Mouse (Mus musculus): ENCODE measurements around the gene Rtl10. TPM values are rescaled to one million over a fixed set of nuclear protein-coding genes. Genes with fewer than 3 reads are reported as not detected.
"Not testable (repeated sequence)": the region's sequence is repeated elsewhere in the genome, so short reads cannot be mapped to it uniquely, and the experiment has no call there.

Gene Rtl10
- polyA plus RNA-seq, 1 experiment from 2014 or later, result 1.7 TPM

DNA sequence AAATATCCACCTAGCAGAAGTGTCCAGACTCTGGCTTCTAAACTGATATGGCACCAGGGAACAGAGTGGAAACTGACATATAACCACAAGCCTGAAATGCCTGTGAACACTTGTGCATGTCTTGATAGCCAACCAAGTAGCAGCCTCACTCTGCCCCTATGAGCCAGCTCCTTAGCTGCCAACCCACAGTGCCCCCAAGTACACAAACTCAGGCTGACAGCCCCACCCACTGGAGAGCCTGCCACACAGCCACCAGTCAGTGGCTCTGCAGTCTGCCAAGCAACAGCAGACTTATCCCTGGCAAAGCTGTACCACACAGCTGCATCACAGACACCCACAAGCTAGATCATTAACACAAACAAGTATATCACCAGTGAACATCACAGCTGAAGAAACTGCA is 19.4 kb downstream of the Rtl10 start:
- no peak overlapping the region for H3K9ac ChIP-seq
- H3K4me1 ChIP-seq, result no peaks in the 10 kb centered on the region
- no peak for ATAC-seq
- H3K36me3 ChIP-seq, result no peaks in the 10 kb centered on the region
- no peaks in the 10 kb centered on the region for H3K27me3 ChIP-seq (replicated peaks)
- no peak overlapping the region for H3K27ac ChIP-seq
- no peak overlapping the region for H3K4me2 ChIP-seq
- no peaks in the 10 kb centered on the region for H3K9me3 ChIP-seq (replicated peaks)
- no peak overlapping the region for H3K4me3 ChIP-seq

DNA sequence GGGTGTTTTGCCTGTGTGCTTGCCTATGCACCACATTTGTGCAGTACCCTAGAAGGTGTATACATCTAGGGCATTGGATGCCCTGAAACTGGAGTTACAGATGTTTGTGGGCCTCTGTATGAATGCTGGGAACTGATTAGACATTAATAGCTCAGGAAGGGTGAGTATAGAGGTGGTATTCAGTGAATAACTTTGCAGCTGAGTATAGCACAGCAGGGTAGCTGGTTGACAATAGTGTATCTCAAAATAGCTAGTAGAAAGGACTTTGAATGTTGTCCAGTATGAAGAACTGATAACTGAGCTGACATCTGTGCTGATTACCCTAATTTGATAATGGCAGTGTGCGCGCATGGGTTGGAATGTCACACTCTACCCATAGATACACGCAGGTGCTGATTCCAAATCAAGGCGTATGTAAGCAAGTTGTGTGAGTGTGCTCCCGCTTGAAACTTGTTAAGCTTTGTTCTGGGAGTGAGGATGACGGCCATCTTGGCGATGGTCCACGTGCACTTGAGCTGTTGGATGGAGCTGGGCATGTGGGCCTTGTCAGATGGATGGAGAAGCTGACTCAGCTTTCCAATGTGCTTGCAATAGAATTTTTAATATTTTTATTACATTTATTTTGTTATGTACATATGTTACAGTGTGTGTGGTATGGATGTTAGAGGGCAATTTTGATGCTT is 25.0 kb downstream of the Rtl10 start:
- Histone ChIP-seq H3K9ac (no peak overlapping the region), H3K4me1 (no peaks in the 10 kb centered on the region), H3K27ac (no peak overlapping the region), H3K27me3 (replicated peaks) (no peaks in the 10 kb centered on the region), H3K4me2 (no peak overlapping the region), H3K36me3 (no peaks in the 10 kb centered on the region), H3K4me3 (no peak overlapping the region), H3K9me3 (replicated peaks) (no peaks in the 10 kb centered on the region)
- 82% methylated on average over 8 of the region's 8 CpGs for WGBS (ENCODE audit: insufficient replicate concordance)
- no peak for ATAC-seq

DNA sequence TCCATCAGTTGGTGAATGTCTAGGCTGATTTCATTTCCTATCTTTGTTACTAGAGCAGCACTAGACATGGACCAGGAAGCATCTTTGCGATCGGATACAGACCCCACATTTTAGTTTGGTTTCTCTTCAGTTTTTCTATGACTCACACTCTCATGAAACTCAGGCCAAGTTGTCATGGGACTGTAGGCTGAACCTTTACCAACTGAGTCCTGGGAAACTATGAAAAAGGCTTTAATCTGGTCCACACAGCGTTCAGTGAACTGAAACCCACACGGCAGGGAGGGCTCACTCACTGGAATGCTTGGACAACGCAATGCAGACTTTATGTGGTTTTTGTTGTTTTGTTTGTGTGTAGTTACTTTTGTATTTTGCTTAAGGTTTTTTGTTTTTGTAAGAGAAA is 30.0 kb downstream of the Rtl10 start:
- WGBS (ENCODE audit: insufficient replicate concordance), result 86% methylated on average over 5 of the region's 5 CpGs
- Histone ChIP-seq H3K9me3 (replicated peaks) (no peaks in the 10 kb centered on the region), H3K4me3 (no peak overlapping the region), H3K4me2 (no peak overlapping the region), H3K36me3 (0 out of 2 replicates have a peak, but pooled peaks cover 3% of the 10 kb centered on the region), H3K27me3 (replicated peaks) (no peaks in the 10 kb centered on the region), H3K27ac (no peak overlapping the region), H3K4me1 (no peaks in the 10 kb centered on the region), H3K9ac (no peak overlapping the region)
- no peak for ATAC-seq

DNA sequence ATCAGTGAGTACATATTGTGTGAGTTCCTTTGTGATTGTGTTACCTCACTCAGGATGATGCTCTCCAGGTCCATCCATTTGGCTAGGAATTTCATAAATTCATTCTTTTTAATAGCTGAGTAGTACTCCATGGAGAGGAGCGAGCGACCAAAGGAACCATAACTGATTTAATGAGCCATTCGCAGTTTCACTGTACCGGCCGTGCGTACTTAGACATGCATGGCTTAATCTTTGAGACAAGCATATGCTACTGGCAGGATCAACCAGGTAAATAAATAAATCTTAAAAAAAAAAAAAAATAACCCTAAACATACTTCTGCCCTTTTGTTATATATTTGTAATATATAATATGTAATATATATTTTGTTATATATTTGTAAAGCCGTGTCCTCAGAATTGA is 34.4 kb downstream of the Rtl10 start:
- ATAC-seq, result peak; percentile 100
- not testable (repeated sequence) for H3K4me2 ChIP-seq; H3K27me3 ChIP-seq (replicated peaks); H3K27ac ChIP-seq; H3K4me3 ChIP-seq; H3K9me3 ChIP-seq (replicated peaks); H3K9ac ChIP-seq; H3K4me1 ChIP-seq; H3K36me3 ChIP-seq
- 87% methylated on average over 7 of the region's 7 CpGs for WGBS (ENCODE audit: insufficient replicate concordance)

DNA sequence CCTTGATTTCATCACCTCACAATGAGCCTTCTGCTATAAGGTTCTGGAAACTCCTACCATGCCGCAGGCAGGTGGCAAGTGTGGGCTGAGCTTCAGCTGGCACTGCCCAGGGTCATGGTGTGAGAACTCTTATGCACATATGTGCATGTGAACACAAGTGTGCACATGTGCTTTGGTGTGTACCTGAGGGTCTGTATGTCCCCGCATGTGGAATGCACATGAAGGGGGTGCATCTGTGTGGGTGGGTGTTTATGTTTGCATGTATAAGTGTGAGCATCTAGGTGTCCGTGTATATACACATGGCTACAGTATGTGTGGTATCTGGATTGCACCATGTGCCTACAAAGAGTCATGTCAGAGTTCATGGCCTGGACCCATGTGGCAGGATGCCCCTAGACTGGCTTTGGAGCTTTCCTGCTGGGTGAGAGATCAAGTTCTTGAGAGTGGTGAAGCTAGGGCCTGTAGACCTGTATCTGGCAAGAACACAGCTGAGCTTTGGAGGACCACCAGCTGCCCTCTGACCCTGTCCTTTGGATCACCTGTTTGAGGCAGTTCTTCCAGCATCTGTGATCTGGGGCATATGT is 38.8 kb downstream of the Rtl10 start:
- H3K9me3 ChIP-seq (replicated peaks), result no peaks in the 10 kb centered on the region
- no peak for ATAC-seq
- H3K36me3 ChIP-seq, result no peaks in the 10 kb centered on the region
- no peak overlapping the region for H3K4me2 ChIP-seq
- H3K27ac ChIP-seq, result no peak overlapping the region
- WGBS (ENCODE audit: insufficient replicate concordance), result 76% methylated on average over 3 of the region's 3 CpGs
- no peak overlapping the region for H3K4me3 ChIP-seq
- no peaks in the 10 kb centered on the region for H3K4me1 ChIP-seq
- H3K27me3 ChIP-seq (replicated peaks), result no peaks in the 10 kb centered on the region
- H3K9ac ChIP-seq, result no peak overlapping the region

DNA sequence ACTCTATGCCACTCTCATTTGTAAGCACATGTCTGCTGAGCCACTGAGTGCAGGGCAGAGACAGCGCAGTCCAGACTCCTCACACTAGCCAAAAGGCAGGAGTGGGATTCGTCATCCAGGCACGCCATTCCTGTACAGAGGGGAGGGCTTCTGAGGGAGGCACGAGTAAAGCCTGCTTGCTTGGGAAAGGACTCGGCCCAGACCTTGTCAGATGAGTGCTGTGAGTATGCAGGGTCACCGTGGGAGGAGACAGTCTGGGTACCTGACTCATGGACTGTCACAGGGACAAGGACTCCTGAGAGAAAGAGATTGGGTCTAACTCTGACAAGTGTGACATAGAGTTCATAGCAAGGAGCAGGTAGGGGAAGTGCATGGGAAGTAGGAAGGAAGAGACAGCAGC is 40.6 kb downstream of the Rtl10 start:
- no peak for ATAC-seq
- Histone ChIP-seq H3K27ac (no peak overlapping the region), H3K27me3 (replicated peaks) (no peaks in the 10 kb centered on the region), H3K4me3 (no peak overlapping the region), H3K4me2 (no peak overlapping the region), H3K4me1 (no peaks in the 10 kb centered on the region), H3K36me3 (no peaks in the 10 kb centered on the region), H3K9me3 (replicated peaks) (no peaks in the 10 kb centered on the region), H3K9ac (no peak overlapping the region)
- 64% methylated on average over 6 of the region's 6 CpGs for WGBS (ENCODE audit: insufficient replicate concordance)

DNA sequence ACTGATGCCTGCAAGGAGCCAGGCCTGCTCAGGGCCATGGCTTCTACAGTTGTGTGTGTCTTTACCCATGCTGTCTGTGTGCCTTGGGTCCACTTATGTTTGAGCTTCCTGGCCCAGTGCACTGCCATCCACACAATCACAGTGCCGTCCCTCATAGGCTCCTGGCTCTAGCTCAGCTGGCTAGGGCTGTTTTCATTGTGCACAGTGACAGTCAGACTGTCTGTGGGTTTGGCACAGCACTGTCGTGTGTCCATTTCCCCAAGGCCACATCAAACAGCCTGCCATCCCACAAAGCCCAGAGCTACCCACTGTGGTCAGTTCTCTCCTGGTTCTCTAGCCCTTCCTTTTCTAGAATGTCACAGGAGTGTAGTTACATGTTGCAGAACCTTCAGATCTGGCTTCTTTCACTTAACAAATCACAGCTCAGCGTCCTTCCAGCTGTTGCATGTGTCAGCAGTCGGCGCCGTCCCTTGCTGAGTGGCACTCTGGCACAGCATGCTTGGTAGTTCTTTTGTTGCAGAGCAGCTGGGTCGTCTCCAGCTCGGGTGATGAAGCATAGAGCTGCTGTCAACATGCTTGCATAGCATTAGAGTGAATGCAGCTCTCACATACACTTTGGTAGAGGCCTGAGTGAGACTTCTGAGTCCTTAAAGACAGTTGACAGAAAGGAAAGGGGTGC is 44.6 kb downstream of the Rtl10 start:
- no peak overlapping the region for H3K4me3 ChIP-seq
- ATAC-seq, result no peak
- no peak overlapping the region for H3K4me2 ChIP-seq
- no peaks in the 10 kb centered on the region for H3K4me1 ChIP-seq
- no peak overlapping the region for H3K27ac ChIP-seq
- H3K9me3 ChIP-seq (replicated peaks), result no peaks in the 10 kb centered on the region
- 70% methylated on average over 8 of the region's 8 CpGs for WGBS (ENCODE audit: insufficient replicate concordance)
- no peaks in the 10 kb centered on the region for H3K27me3 ChIP-seq (replicated peaks)
- H3K9ac ChIP-seq, result no peak overlapping the region
- no peaks in the 10 kb centered on the region for H3K36me3 ChIP-seq

DNA sequence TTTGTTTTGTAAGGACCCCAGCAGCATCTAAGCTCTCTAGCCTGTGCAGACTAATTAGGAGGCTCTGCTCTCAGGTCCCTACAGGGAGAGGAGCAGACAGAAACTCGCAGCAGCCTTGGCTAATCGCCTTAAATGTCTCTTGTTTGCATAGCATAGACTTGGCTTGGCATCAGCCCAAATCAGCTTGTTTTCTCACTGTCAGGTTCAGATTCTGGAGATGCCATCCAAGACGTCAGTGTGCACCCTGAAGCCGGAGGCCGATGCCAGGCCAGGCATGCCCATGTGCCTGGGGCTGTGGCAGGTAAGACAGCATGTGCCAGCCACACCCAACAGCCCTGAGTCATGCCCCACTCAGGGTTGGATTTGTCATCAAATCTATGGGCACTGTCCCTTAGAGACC is 49.2 kb downstream of the Rtl10 start:
- Histone ChIP-seq H3K27me3 (replicated peaks) (no peaks in the 10 kb centered on the region), H3K36me3 (no peaks in the 10 kb centered on the region), H3K9me3 (replicated peaks) (no peaks in the 10 kb centered on the region), H3K27ac (no peak overlapping the region), H3K4me2 (no peak overlapping the region), H3K9ac (no peak overlapping the region), H3K4me3 (no peak overlapping the region), H3K4me1 (no peaks in the 10 kb centered on the region)
- WGBS (ENCODE audit: insufficient replicate concordance), result 72% methylated on average over 5 of the region's 5 CpGs
- ATAC-seq, result no peak

Other genes starting within 250 kb of the Rtl10 start
- gene Gm49776, start 240.6 kb upstream of the Rtl10 start, polyA plus RNA-seq (2016; fragmentation: Nextera tagmentation; extraction: Ambion mirVana), result 1.7 TPM in 1 of 2 replicates, not detected in the other
- gene Dgcr8, start 209.7 kb upstream of the Rtl10 start, polyA plus RNA-seq (2016; fragmentation: Nextera tagmentation; extraction: Ambion mirVana), result 17.1 and 19.0 TPM in 2 replicates
- 76.3 and 79.3 TPM in 2 replicates for gene Tango2, start 150.8 kb upstream of the Rtl10 start, polyA plus RNA-seq (2016; fragmentation: Nextera tagmentation; extraction: Ambion mirVana)
- gene Arvcf, start 150.7 kb upstream of the Rtl10 start, polyA plus RNA-seq (2016; fragmentation: Nextera tagmentation; extraction: Ambion mirVana), result 12.6 and 12.9 TPM in 2 replicates
- 106 and 107 TPM in 2 replicates for gene Txnrd2, start 72.5 kb upstream of the Rtl10 start, polyA plus RNA-seq (2016; fragmentation: Nextera tagmentation; extraction: Ambion mirVana)
- gene Comt, start 72.0 kb upstream of the Rtl10 start, polyA plus RNA-seq (2016; fragmentation: Nextera tagmentation; extraction: Ambion mirVana), result 113 and 120 TPM in 2 replicates
- gene Gnb1l, start 188 bp upstream of the Rtl10 start, polyA plus RNA-seq (2016; fragmentation: Nextera tagmentation; extraction: Ambion mirVana), result 14.0 and 15.0 TPM in 2 replicates
- gene Tbx1, start 91.8 kb downstream of the Rtl10 start, polyA plus RNA-seq (2016; fragmentation: Nextera tagmentation; extraction: Ambion mirVana), result 0.08 TPM in 1 of 2 replicates, not detected in the other
- gene Gp1bb, start 123.5 kb downstream of the Rtl10 start, polyA plus RNA-seq (2016; fragmentation: Nextera tagmentation; extraction: Ambion mirVana), result 40.8 and 44.2 TPM in 2 replicates
- 0.31 and 0.61 TPM in 2 replicates for gene Gm49601, start 127.5 kb downstream of the Rtl10 start, polyA plus RNA-seq (2016; fragmentation: Nextera tagmentation; extraction: Ambion mirVana)
- 2.6 and 2.8 TPM in 2 replicates for gene Sept5, start 131.1 kb downstream of the Rtl10 start, polyA plus RNA-seq (2016; fragmentation: Nextera tagmentation; extraction: Ambion mirVana)